Mouse (Mus musculus) heart, adult 2 months (tissue): ENCODE data around the gene Intu.

Source experiments
- CTCF ChIP-seq: fragments of 200-600 bp; IDR thresholded peaks from 2 replicates; pipeline ENCODE4 v1.8.1; 2022; ENCODE audit warnings: antibody characterized with exemption, mild to moderate bottlenecking, moderate library complexity
- EP300 ChIP-seq: fragments of 200-500 bp; IDR thresholded peaks from 2 replicates; pipeline ENCODE4 v1.6.1; 2011; ENCODE audit warnings: low read depth, low read length, control low read depth; ENCODE audit not compliant: insufficient read depth
- POLR2A ChIP-seq: fragments of 200-500 bp; IDR thresholded peaks from 2 replicates; pipeline ENCODE4 v1.6.1; 2011; ENCODE audit warnings: mild to moderate bottlenecking, low read depth, low read length, control low read depth; ENCODE audit not compliant: insufficient read depth

GRCm38 (mm10) chr3:40666109-40666508, 135.0 kb downstream of the Intu start:
- TF ChIP-seq EP300 (no peak), POLR2A (no peak), CTCF (no peak)
